Mouse (Mus musculus): Measurements from ENCODE around the gene Camkv. TPM values are rescaled to one million over a fixed set of nuclear protein-coding genes. Genes with fewer than 3 reads are reported as not detected.

The Camkv gene
- not detected for total RNA-seq (2021)

DNA sequence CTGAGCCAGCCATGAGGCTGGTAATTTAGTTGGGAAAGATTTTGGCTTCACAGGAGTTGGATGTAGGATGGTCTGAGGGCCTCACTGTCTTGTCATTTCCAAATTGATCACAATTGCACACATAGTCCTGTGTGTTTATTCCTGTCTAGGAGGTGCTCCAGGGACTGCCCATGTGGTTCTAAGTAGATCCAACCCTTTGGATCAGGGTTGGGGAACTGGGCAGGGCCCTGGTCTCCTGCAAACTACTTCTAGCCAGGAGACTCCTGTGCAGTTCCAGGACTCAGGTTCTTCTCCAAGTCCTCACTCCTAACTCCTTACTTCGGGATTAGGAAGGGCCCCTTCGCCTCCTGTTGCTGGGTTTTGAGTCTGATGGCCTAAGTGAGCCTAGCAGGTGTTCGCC is at the start of gene Camkv:
TSS of gene Camkv (plus strand) at position 301 of the 400 bp plus-strand sequence.
- DNase-seq (ENCODE audit: low spot score) = no peak
- intact Hi-C loops (cut with DNase I) = no loop called here

GRCm38 (mm10) chr9:107887804-107888266 is 47.6 kb upstream of the Camkv start, which contains the start of gene Mon1a:
Mon1a (plus strand) TSS chr9:107888151.
- DNase-seq (ENCODE audit: low spot score) = peak; percentile 86
- intact Hi-C loops (cut with DNase I) = no loop called here

GRCm38 (mm10) chr9:107888267-107888850 is 47.1 kb upstream of the Camkv start:
- intact Hi-C loops (cut with DNase I) = no loop called here
- DNase-seq (ENCODE audit: low spot score) = no peak

GRCm38 (mm10) chr9:107890260-107890659 is 45.2 kb upstream of the Camkv start:
- intact Hi-C loops (cut with DNase I) = no loop called here
- no peak for DNase-seq (ENCODE audit: low spot score)

GRCm38 (mm10) chr9:107891023-107891422 is 44.5 kb upstream of the Camkv start:
- intact Hi-C loops (cut with DNase I) = no loop called here
- no peak for DNase-seq (ENCODE audit: low spot score)

DNA sequence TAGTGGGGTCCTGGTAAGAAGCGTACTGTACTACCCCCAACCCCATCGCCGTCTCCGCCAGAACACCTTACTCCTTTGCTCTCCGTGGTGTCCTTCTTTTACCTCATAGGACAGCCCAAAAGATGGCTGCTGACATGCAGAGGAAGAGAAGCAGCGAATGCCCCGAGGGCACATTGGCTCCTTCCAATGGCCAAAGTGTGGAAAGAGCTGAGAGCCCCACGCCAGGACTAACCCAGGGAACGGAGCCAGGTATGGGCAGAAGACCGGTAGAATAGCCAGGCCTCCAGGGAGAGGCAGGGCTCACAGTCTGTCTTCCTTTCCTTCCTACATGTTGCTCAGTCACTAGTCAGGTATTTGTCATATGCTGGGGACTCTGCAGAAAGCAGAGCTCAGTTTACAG is 36.9 kb upstream of the Camkv start:
- DNase-seq (ENCODE audit: low spot score) = no peak
- intact Hi-C loops (cut with DNase I) = no loop called here

GRCm38 (mm10) chr9:107899855-107900254 is 35.6 kb upstream of the Camkv start:
- intact Hi-C loops (cut with DNase I) = loop anchor here (5.0 to 10.0 kb wide), 2 partner anchors 152 to 385 kb away; partner anchors contain the start of gene Amigo3
- DNase-seq (ENCODE audit: low spot score) = no peak

GRCm38 (mm10) chr9:107900840-107901626 is 34.4 kb upstream of the Camkv start:
- intact Hi-C loops (cut with DNase I) = loop anchor here (5.0 to 10.0 kb wide), 2 partner anchors 151 to 384 kb away; partner anchors contain the start of gene Amigo3
- no peak for DNase-seq (ENCODE audit: low spot score)

- no peak for DNase-seq (ENCODE audit: low spot score)
- intact Hi-C loops (cut with DNase I) = loop anchor here (5.0 to 10.0 kb wide), 2 partner anchors 151 to 383 kb away; partner anchors contain the start of gene Amigo3
Observed at GRCm38 (mm10) chr9:107901627-107901914, 33.9 kb upstream of the Camkv start.

GRCm38 (mm10) chr9:107904726-107905125 is 30.7 kb upstream of the Camkv start:
- peak; percentile 66 for DNase-seq (ENCODE audit: low spot score)
- intact Hi-C loops (cut with DNase I) = loop anchor here (1.0 to 10.0 kb wide), 4 partner anchors 58 to 380 kb away; partner anchors contain the start of gene Amigo3

DNA sequence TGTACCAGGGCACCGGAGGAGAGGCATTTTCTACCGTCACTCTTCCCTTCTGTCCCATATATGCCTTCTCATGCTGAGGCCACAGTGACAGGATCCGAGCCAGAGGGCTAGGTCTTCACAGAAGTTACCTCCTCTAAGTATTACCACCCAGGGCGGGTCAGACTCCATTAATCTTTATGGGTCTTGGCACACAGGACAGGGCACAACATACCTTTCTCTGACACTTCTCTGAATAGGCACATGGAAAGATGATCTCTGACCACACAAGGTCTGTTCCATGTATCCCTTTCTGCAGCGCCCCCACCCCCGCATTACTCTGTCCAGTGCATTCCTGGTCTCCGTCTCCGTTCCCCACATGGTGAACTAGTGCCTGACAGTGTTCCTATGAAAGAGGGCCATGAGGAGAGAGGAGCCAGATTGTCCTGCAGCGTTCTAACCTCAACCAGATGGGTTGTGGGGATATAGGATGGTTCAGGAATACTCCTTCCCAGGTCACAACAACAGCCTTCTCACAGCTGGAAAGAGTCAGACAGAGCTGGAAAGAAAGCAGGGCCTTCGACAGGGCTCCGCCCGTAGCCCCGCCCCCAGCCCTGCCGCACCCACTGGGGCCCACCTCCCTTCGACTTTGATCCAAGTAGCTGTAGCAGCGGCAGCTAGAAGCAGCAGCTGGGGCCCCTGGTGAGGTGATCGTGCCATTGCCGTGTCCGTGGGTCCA is 29.1 kb upstream of the Camkv start, which contains the start of gene Mst1r:
TSS of gene Mst1r (plus strand) at position 622 of the 715 bp plus-strand sequence.
- peak; percentile 76 for DNase-seq (ENCODE audit: low spot score)
- intact Hi-C loops (cut with DNase I) = loop anchor here (10.0 kb wide), 1 partner anchor 378 kb away; no protein-coding TSS in a partner anchor

DNA sequence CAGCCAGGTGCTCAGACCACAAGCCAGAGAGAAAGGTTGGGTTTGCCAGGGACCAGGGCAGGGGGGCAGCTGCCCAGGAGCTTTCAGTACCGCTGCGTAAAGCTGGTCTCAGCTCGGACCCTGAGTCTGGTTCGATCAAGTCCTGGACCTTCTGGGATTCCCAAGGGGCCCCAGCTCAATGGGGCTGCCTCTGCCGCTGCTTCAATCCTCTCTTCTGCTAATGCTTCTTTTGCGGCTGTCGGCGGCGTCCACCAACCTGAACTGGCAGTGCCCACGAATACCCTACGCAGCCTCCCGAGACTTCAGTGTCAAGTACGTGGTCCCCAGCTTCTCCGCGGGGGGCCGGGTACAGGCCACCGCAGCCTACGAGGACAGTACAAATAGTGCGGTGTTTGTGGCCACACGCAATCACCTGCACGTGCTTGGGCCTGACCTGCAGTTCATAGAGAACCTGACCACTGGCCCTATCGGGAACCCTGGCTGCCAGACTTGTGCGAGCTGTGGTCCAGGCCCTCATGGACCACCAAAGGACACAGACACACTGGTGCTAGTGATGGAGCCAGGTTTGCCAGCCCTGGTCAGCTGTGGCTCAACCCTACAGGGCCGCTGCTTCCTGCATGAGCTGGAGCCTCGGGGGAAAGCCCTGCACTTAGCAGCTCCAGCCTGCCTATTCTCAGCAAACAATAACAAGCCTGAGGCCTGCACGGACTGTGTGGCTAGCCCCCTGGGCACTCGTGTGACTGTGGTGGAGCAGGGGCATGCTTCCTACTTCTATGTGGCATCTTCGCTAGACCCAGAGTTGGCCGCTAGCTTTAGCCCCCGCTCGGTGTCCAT is 28.3 kb upstream of the Camkv start:
- intact Hi-C loops (cut with DNase I) = loop anchor here (10.0 kb wide), 1 partner anchor 378 kb away; no protein-coding TSS in a partner anchor
- DNase-seq (ENCODE audit: low spot score) = no peak

GRCm38 (mm10) chr9:107907801-107908120 is 27.7 kb upstream of the Camkv start:
- intact Hi-C loops (cut with DNase I) = loop anchor here (10.0 kb wide), 1 partner anchor 377 kb away; no protein-coding TSS in a partner anchor
- DNase-seq (ENCODE audit: low spot score) = no peak

- intact Hi-C loops (cut with DNase I) = loop anchor here (10.0 kb wide), 1 partner anchor 376 kb away; no protein-coding TSS in a partner anchor
- peak; percentile 55 for DNase-seq (ENCODE audit: low spot score)
Observed at GRCm38 (mm10) chr9:107908410-107909158, 26.9 kb upstream of the Camkv start.

DNA sequence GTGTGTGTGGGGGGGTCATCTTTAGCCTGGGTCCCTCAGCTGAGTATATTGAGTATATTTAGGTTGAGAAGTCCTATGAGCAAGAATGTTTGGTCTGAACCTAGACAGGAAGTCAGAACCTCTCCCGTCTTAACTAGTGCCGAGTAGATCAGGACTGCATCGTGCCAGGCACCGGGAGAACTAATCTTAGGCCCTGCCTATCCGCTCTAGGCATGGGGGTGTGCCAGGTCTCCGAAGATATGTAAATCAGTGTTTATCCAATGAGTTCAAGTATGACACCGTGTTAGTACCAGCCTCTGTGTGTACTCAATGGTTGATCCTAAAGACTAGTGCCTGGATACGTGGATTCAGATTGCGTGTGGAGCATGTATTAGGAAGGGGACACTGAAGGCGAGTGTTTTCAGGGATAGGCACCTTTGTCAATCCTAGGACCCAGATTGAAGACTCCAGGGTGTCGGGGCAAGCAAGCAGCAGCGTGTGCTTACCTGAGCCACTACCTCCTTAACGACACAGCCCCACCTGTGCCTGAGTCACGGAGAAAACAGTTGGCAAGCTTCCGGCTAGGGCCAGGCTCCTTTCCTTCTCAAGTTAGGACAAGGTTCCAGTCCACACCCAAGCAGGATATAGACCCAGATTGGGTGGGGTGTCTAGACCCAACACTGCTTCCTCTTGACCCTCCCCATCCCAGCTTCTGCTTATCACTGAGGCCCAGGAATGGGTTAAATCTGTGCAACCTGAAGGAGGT is 25.3 kb upstream of the Camkv start:
- no peak for DNase-seq (ENCODE audit: low spot score)
- intact Hi-C loops (cut with DNase I) = no loop called here

DNA sequence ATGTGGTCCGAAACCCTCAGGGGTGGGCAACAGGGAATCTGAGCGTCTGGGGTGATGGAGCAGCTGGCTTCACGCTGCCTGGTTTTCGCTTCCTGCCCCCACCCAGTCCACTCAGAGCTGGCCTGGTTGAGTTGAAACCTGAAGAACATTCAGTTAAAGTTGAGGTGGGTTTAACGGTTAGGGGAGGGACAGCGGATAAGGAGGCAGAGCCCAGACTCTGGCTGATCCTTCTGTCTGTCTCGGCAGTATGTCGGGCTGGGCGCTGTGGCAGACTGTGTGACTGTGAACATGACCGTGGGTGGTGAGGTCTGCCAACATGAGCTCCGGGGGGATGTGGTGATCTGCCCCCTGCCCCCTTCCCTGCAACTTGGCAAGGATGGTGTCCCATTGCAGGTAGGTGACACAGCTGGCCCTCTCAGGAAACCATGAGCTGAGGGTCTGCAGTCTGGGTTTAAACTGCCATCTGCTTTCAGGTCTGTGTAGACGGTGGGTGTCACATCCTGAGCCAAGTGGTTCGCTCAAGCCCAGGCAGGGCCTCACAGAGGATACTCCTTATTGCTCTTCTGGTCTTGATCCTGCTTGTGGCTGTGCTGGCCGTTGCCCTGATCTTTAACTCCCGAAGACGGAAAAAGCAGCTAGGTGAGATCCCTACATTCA is 20.6 kb upstream of the Camkv start:
- no peak for DNase-seq (ENCODE audit: low spot score)
- intact Hi-C loops (cut with DNase I) = no loop called here

- DNase-seq (ENCODE audit: low spot score) = no peak
- intact Hi-C loops (cut with DNase I) = no loop called here
Observed at GRCm38 (mm10) chr9:107917895-107918608, 17.4 kb upstream of the Camkv start.

Data from heart, postnatal 25 days (tissue).